Mouse (Mus musculus): ENCODE data around the gene Clcn3.

The Clcn3 gene

GRCm38 (mm10) chr8:60868236-60868965, 114.7 kb downstream of the Clcn3 start:
- peak; percentile 25 to 27 for DNase-seq

- DNase-seq, result peak; percentile 25 to 30
Measured at GRCm38 (mm10) chr8:60867468-60868115, 115.5 kb downstream of the Clcn3 start.

DNA sequence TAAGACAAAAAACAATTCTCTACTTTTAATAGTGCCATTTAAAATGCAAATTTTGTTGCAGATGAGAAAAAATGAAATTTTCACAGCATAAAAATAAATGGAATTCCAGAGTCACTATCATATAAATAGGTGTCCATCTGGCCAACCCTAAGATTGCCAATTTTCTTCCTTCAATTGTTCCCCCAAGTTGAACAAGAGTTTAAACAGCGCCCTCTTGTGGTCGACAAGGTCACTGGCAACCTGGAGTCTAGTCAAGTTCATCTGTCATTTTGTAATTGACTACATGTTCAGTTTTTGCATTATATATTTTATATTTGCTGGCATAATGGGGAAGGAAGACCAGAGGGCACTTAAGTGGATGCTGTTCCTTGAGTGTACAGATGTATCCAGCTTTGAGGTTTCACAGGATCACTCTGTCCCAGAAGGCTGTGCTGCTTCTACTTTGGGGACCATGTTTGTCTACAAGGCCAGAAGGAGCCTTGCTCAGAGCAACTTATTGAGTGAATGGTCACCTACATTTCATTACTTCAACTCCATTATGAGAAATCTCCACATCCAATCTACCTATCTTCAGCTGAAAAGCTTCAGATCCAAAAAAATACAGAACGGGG, 117.5 kb downstream of the Clcn3 start:
- peak; percentile 71 to 75 for DNase-seq

GRCm38 (mm10) chr8:60864875-60865274, 118.2 kb downstream of the Clcn3 start:
- no peak for DNase-seq

DNA sequence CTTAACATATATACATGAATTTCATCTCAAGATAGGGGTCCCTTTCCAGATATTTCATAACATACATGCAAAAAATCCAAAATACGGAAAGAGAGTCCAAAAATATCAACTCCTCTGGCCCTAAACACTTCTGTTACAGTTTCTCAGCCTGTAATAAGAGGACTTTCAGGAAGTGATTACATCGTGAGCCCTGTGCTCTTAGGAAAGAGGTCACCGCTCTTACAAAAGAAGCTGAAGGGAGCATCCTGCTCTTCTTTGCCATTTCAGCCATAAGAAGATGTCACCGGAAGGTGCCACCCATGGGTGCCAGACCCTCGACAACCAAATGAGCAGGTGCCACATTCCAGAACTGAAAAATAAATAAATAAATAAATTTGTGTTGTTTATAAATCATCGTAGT, 121.3 kb downstream of the Clcn3 start:
- no peak for DNase-seq

DNA sequence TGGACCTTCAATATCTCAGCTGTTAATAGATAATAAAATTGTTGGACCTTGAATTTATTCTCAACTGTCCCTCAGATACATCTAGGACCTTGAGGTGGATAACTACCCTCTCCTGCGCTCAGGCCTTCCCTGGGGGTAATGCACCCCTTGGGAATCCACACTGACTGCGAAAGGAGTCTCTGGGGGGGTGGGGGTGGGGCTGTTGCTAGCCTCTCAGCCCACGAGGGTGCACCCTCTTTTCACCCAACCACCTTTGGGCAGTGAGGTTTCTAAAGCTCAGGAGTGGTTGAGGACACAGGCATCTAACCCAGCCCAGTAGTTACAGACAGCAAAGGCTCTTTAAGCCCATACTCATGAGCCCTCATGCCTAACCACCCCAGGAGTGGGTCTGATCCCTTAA, 122.4 kb downstream of the Clcn3 start:
- DNase-seq, result no peak

Measured in B cell, adult 2 months (primary cell).